Mouse (Mus musculus) midbrain, postnatal 0 days (tissue): ENCODE measurements around the gene Mnt. TPM values are rescaled to one million over a fixed set of nuclear protein-coding genes. Genes with fewer than 3 reads are reported as not detected.
A peak's percentile ranks its signal among the peaks of the same experiment; 100 is the strongest.

Source experiments
- ATAC-seq: fragments of 200-750 bp; cut with Nextera tagmentation; 2 replicates; pipeline ENCODE4 v1.8.0; 2017; ENCODE audit warnings: moderate number of reproducible peaks, mild to moderate bottlenecking, moderate TSS enrichment, moderate library complexity; ENCODE audit not compliant: low FRiP score
- DNase-seq: peaks from one replicate; pipeline ENCODE4 v3.0.0-alpha.2; 2015; ENCODE audit warnings: low spot score
- H3K27ac ChIP-seq: fragments of 300-500 bp; sonication (generic); 2 replicates; pipeline ENCODE4 v1.5.1; 2014; ENCODE audit warnings: low read depth, mild to moderate bottlenecking, low read length, mixed read lengths
- H3K27me3 ChIP-seq: fragments of 300-500 bp; sonication (generic); 2 replicates; pipeline ENCODE4 v1.6.1; 2014; ENCODE audit warnings: low read length, control low read depth, mixed read lengths; ENCODE audit not compliant: insufficient read depth
- H3K36me3 ChIP-seq: fragments of 300-500 bp; sonication (generic); 2 replicates; pipeline ENCODE4 v1.6.1; 2014; ENCODE audit warnings: low read length, control low read depth, mixed read lengths; ENCODE audit not compliant: insufficient read depth
- H3K4me1 ChIP-seq: fragments of 300-500 bp; sonication (generic); 2 replicates; pipeline ENCODE4 v1.6.1; 2014; ENCODE audit warnings: mild to moderate bottlenecking, control low read depth, antibody characterized with exemption, low read length, mixed read lengths; ENCODE audit not compliant: insufficient read depth
- H3K4me2 ChIP-seq: fragments of 300-500 bp; sonication (generic); 2 replicates; pipeline ENCODE4 v1.6.1; 2014; ENCODE audit warnings: low read depth, mild to moderate bottlenecking, low read length, mixed read lengths; ENCODE audit not compliant: poor library complexity, severe bottlenecking
- H3K4me3 ChIP-seq: fragments of 300-500 bp; sonication (generic); 2 replicates; pipeline ENCODE4 v1.5.1; 2014; ENCODE audit warnings: low read depth, mild to moderate bottlenecking, low read length, moderate library complexity
- H3K9ac ChIP-seq: fragments of 300-500 bp; sonication (generic); replicated peaks from 2 replicates; pipeline ENCODE4 v1.6.1; 2014; ENCODE audit warnings: mild to moderate bottlenecking, low read length, moderate library complexity, mixed read lengths; ENCODE audit not compliant: poor library complexity, severe bottlenecking
- H3K9me3 ChIP-seq: fragments of 300-500 bp; sonication (generic); 2 replicates; pipeline ENCODE4 v1.6.1; 2016; ENCODE audit warnings: low read length, control low read depth
- CTCF ChIP-seq: IDR thresholded peaks from 2 replicates; pipeline ENCODE4 v1.5.1; 2016; ENCODE audit warnings: antibody characterized with exemption, mild to moderate bottlenecking
- WGBS: fragments of 180-500 bp; shearing (Covaris S2); extraction: QIAGEN DNeasy Blood & Tissue Kit; methylation state at CpG from one replicate; pipeline ENCODE4 v1.1.7; 2014; 5-methylcytosine and 5-hydroxymethylcytosine counted together
- polyA plus RNA-seq: library from polyadenylated mRNA; unstranded; fragments of >200 nt; fragmentation: Nextera tagmentation; extraction: Ambion mirVana; gene quantifications from 2 replicates; pipeline ENCODE4 v1.2.1, GENCODE M21; 2015
- total RNA-seq: library from RNA; depleted of rRNA; stranded (reverse); fragments of >200 nt; gene quantifications from 2 replicates; pipeline ENCODE4 v1.2.3, GENCODE M21; 2014

Gene Mnt
- total and polyA plus RNA-seq, 2 experiments from 2014 or later: 8.4 to 17.6 TPM

DNA sequence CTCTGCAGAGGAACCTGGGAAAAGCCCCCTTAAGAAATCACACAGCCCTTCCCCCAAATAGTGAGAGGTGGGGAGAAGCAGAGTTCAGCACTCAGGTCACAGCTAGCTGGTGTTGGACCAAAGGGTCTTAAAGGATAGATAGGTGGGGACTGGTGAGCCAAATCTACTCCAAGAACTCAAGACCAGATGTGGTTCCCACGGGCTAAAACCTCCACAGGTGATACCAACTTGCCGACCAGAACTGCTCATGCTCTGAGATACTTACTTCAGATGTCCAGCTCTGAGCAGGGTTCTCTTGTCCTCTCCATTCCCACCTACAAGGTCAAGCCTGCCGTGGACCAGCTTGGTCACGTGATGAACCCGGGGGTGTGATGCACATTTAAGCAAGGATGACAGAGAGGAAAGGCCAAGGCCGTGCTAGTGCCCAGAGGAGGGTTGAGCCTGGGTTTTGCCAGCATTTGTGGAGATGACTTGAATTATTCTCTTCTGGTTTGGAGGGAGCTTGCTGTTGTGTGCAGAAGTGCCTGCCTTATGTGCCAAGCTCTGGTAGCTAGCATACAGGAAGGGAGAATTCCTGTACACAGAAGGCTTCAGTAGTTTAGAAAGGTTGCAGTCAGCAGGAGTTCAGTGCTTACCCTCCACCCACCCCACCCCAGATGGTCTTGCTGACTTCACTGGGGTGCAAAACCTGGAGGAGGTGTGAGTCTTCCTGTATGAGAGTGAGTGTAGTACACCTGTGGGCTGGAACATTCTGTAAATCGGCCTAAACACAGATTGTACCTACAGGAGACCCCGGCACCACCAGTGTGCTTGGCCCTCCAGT lies 3.0 kb downstream of the Mnt start:
- no peak for TF ChIP-seq CTCF
- ATAC-seq (no peak), DNase-seq (no peak)
- Histone ChIP-seq H3K4me2 (peak overlapping the region; percentile 83), H3K27ac (no peak overlapping the region), H3K36me3 (no peaks in the 10 kb centered on the region), H3K27me3 (no peaks in the 10 kb centered on the region), H3K4me1 (peaks cover 13% of the 10 kb centered on the region), H3K9ac (0 out of 2 replicates have a peak overlapping the region, but pooled peaks have one; percentile 80), H3K4me3 (no peak overlapping the region), H3K9me3 (no peaks in the 10 kb centered on the region)
- WGBS: 85% methylated on average over 8 of the region's 8 CpGs

GRCm38 (mm10) chr11:74834359-74834638 lies 3.6 kb downstream of the Mnt start:
- WGBS: 54% methylated on average over 1 of the region's 1 CpGs
- Histone ChIP-seq H3K36me3 (no peaks in the 10 kb centered on the region), H3K4me1 (peaks cover 13% of the 10 kb centered on the region), H3K4me2 (no peak overlapping the region), H3K9me3 (no peaks in the 10 kb centered on the region), H3K27me3 (no peaks in the 10 kb centered on the region), H3K9ac (no peak overlapping the region), H3K4me3 (no peak overlapping the region), H3K27ac (no peak overlapping the region)
- DNase-seq (no peak), ATAC-seq (no peak)
- no peak for TF ChIP-seq CTCF

DNA sequence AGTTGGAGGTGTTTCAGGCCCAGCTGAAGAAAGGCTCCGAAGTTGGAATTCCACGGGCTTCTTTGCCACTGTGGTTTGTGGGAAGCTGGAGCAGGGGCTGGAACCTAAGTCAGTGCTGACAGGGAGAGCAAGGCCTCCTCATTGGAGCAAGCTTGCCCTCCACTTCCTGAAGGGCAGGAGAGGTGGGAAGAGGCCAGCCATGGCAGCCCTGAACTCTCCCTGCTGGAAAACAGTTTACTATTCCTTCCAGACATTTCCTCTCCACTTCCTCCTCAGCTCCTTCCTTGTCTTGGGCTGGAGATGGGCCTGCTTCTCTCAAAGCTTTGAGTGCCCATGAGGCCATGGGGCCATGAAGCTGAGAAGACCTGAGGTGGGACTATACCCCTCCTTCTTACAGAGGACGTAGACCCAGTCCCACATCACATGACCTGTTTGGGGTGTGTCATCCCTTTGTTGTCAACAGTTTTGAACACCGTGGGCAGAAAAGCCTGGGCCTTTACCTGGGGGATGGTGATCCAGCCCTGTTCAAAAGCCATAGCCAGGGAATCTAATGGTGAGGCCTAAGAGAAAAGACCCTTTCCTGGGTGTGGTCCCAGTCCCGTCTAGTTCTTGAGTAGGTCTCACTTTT lies 4.0 kb downstream of the Mnt start:
- Histone ChIP-seq H3K27me3 (no peaks in the 10 kb centered on the region), H3K4me2 (no peak overlapping the region), H3K9me3 (no peaks in the 10 kb centered on the region), H3K36me3 (0 out of 2 replicates have a peak, but pooled peaks cover 1% of the 10 kb centered on the region), H3K4me3 (no peak overlapping the region), H3K4me1 (peaks cover 13% of the 10 kb centered on the region), H3K27ac (no peak overlapping the region), H3K9ac (no peak overlapping the region)
- DNase-seq: no peak
- TF ChIP-seq CTCF: no peak
- no peak for ATAC-seq
- 61% methylated on average over 5 of the region's 5 CpGs for WGBS

DNA sequence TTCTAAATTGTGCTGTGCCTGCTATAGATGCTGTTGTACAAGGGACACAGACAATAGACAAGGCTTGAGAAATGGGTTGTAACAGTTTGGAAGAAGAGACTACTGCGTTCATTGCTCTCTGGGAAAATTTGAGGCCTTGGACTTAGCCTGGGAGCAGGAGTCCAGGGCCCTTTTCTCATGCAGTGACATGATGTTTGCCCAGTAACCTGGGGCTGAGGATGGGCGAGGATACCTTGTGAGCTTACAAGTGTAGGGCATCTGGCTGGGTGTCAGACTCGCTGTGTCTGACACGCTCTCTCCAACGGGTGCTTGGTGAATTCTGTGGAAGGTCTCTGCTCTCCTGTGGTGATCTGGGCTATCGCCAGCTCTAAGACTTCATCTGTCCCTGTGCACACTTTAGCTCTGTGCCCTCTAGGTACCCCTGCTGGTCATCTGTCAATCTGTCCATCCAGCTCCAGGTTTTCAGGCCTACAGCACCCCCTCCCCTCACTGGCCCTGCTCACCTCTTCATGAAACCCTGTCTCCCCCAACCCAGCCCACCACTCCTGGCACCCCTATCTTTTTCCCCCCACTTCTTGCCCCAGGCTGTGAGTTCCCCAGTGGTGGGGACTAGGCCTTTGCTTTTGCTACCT lies 5.0 kb downstream of the Mnt start:
- TF ChIP-seq CTCF: no peak
- no peak for DNase-seq
- Histone ChIP-seq H3K4me2 (no peak overlapping the region), H3K9me3 (no peaks in the 10 kb centered on the region), H3K27ac (no peak overlapping the region), H3K27me3 (no peaks in the 10 kb centered on the region), H3K4me3 (no peak overlapping the region), H3K9ac (no peak overlapping the region), H3K36me3 (0 out of 2 replicates have a peak, but pooled peaks cover 5% of the 10 kb centered on the region), H3K4me1 (peaks cover 13% of the 10 kb centered on the region)
- ATAC-seq: no peak
- 76% methylated on average over 6 of the region's 6 CpGs for WGBS

DNA sequence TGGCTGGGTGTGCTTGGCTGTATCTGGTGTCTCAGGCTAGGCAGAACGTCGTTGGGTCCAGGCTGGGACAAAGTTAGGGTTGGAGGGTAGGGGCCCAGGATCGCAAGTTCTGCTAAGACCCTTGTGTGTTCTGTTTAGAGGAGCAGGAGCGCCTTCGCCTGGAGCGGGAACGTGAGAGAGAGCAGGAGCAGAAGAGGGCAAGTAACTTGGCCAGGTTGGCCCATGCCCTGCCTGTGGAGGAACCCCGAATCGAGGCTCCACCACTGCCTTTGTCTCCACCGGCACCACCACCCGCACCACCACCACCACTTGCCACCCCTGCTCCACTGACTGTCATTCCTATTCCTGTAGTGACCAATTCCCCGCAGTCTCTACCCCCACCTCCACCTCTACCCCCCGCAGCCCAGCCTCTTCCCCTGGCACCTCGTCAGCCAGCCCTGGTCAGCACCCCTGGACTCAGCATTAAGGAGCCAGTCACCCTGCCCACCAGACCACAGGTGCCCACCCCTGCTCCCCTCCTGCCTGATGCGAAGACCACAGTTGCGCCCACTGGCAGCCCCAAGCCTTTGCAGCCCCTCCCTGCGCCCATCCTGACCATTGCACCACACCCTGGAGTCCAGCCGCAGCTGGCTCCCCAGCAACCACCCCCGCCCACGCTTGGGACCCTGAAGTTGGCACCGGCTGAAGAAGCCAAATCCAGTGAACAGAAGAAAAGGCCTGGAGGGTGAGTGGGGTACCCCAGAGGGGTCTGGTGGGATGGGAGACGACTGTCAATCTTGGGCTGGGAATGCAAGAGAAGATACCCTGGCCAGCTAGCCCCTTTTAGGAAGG lies 5.7 kb downstream of the Mnt start:
- no peak overlapping the region for H3K4me3 ChIP-seq
- H3K27ac ChIP-seq: no peak overlapping the region
- no peak for TF ChIP-seq CTCF
- no peak overlapping the region for H3K9ac ChIP-seq
- peaks cover 13% of the 10 kb centered on the region for H3K4me1 ChIP-seq
- DNase-seq (no peak), ATAC-seq (no peak)
- H3K27me3 ChIP-seq: no peaks in the 10 kb centered on the region
- no peak overlapping the region for H3K4me2 ChIP-seq
- H3K36me3 ChIP-seq: 0 out of 2 replicates have a peak, but pooled peaks cover 5% of the 10 kb centered on the region
- H3K9me3 ChIP-seq: no peaks in the 10 kb centered on the region
- WGBS: 88% methylated on average over 20 of the region's 22 CpGs
